Mouse (Mus musculus): ENCODE results near the gene Gm17428. TPM values are rescaled to one million over a fixed set of nuclear protein-coding genes. Genes with fewer than 3 reads are reported as not detected.

Gm17428 gene
- polyA plus RNA-seq, 1 experiment: not detected

DNA sequence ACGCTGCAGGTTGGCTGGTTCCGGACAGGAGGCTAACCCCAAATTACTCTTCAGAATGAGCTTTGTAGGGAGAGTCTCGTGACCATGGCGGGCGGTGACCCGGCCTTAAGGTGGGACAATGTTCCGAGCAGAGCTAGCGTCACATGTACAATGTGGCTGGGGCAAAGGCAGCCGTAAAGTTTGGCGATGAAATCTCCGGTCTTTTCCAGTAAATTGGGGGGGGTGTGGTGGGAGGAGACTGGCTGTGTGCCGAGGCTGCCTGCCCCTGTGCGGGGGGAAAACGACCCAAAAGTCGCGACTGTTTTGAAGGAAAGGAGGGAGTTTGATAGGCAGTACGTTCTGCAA, 39.0 kb downstream of the Gm17428 start:
- TF ChIP-seq POLR2A (IDR thresholded peaks at IDR 0.05; ENCODE audit: borderline replicate concordance, control insufficient read depth, low read depth, low read length): no peak
- no peak for TF ChIP-seq CTCF (IDR thresholded peaks at IDR 0.05; ENCODE audit: control insufficient read depth, insufficient read depth, low read length)
- H3K27ac ChIP-seq (ENCODE audit: control insufficient read depth, insufficient read depth, low read depth, low read length, poor library complexity): peak overlapping the region; percentile 51
- under 1% methylated on average over 17 of the region's 17 CpGs for WGBS
- no peaks in the 10 kb centered on the region; the same call in none of the 2 replicates for H3K4me1 ChIP-seq (ENCODE audit: control insufficient read depth, insufficient read depth, low read length)
- peak overlapping the region; percentile 96 for H3K4me3 ChIP-seq (replicated peaks; ENCODE audit: control insufficient read depth, low read depth, low read length)

DNA sequence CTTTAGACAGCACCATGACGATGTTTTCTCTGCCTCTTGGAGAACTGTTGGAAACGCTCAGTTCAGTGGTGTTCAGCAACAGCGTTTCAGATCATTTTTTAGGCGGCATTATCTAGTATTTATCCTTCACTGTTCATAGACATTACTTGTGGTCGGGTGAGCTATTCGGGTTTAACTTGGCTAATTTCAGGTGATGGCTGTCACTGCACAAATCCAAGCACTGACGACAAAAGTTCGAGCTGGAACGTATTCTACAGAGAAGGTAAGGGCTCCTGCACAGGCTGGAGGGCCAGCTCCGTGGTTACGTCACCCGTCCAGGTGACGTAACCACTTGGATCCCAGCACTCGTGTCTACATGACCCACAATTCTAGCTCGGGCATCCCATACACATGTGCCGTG, 40.1 kb downstream of the Gm17428 start:
- no peaks in the 10 kb centered on the region; the same call in none of the 2 replicates for H3K4me1 ChIP-seq (ENCODE audit: control insufficient read depth, insufficient read depth, low read length)
- TF ChIP-seq CTCF (IDR thresholded peaks at IDR 0.05; ENCODE audit: control insufficient read depth, insufficient read depth, low read length) (no peak), POLR2A (IDR thresholded peaks at IDR 0.05; ENCODE audit: borderline replicate concordance, control insufficient read depth, low read depth, low read length) (no peak)
- no peak overlapping the region for H3K27ac ChIP-seq (ENCODE audit: control insufficient read depth, insufficient read depth, low read depth, low read length, poor library complexity)
- 74% methylated on average over 16 of the region's 16 CpGs for WGBS
- H3K4me3 ChIP-seq (replicated peaks; ENCODE audit: control insufficient read depth, low read depth, low read length): no peak overlapping the region

DNA sequence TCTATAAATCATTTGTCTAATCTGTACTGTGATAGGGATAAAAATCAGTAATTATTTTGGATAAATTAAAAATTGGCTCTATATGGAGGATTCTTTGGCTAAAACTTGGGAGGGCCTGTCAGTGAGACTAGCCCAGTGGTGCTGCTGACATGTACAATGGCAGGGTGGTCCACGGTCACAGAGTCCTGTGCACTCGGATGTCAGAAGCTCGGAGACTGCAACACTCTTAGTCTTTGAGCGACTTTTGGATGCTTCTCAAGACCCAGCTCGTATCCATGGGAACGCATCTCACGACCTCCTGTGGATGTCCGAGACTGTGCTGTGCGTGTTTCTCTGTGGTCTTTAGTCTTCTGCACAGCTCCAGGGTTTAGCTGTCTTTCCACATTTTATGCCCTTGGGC, 43.7 kb downstream of the Gm17428 start:
- no peaks in the 10 kb centered on the region for H3K4me1 ChIP-seq (ENCODE audit: control insufficient read depth, insufficient read depth, low read length)
- no peak overlapping the region for H3K4me3 ChIP-seq (replicated peaks; ENCODE audit: control insufficient read depth, low read depth, low read length)
- H3K27ac ChIP-seq (ENCODE audit: control insufficient read depth, insufficient read depth, low read depth, low read length, poor library complexity): no peak overlapping the region
- TF ChIP-seq CTCF (IDR thresholded peaks at IDR 0.05; ENCODE audit: control insufficient read depth, insufficient read depth, low read length): no peak
- TF ChIP-seq POLR2A (IDR thresholded peaks at IDR 0.05; ENCODE audit: borderline replicate concordance, control insufficient read depth, low read depth, low read length): no peak
- WGBS: 92% methylated on average over 9 of the region's 9 CpGs

DNA sequence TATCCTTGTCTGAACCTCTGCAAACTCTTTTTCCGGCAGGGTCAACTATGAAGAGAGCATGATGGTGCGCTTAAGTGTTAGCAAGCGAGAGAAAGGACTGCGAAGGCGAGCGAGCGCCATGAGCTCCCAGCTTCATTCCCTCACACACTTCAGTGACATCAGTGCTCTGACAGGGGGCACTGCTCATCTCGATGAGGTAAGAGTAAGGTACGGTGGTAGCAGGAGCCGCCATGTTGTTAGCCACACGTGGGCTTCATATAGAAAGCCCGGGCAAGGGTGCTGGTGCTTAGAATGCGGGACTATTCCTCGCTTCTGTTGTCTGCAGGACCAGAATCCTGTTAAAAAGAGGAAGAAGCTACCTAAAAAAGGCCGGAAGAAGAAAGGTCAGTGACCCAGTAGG, 46.3 kb downstream of the Gm17428 start:
- WGBS: 89% methylated on average over 15 of the region's 15 CpGs
- Histone ChIP-seq H3K27ac (ENCODE audit: control insufficient read depth, insufficient read depth, low read depth, low read length, poor library complexity) (no peak overlapping the region), H3K4me3 (replicated peaks; ENCODE audit: control insufficient read depth, low read depth, low read length) (no peak overlapping the region), H3K4me1 (ENCODE audit: control insufficient read depth, insufficient read depth, low read length) (no peaks in the 10 kb centered on the region)
- TF ChIP-seq CTCF (IDR thresholded peaks at IDR 0.05; ENCODE audit: control insufficient read depth, insufficient read depth, low read length): no peak
- TF ChIP-seq POLR2A (IDR thresholded peaks at IDR 0.05; ENCODE audit: borderline replicate concordance, control insufficient read depth, low read depth, low read length): no peak

DNA sequence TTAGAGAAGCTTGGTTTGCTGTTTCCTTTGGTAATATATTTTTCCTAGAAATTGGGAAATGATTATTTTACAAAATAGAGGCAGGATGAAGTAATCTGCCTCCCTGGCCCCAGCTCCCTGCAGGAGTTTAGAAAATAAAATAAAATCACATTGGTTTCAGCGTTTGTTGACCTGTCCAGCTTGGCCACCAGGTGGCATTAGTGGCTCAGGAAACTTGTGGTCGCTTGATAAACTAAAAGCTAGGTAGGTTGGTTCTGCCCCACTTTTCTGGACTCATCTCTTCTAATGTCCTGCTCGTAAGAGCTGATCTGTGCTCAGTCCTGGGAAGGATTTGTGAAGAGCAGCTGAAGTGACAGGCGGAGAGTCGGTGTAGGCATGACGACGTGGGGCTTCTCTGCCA, 47.5 kb downstream of the Gm17428 start:
- H3K27ac ChIP-seq (ENCODE audit: control insufficient read depth, insufficient read depth, low read depth, low read length, poor library complexity): no peak overlapping the region
- no peak for TF ChIP-seq POLR2A (IDR thresholded peaks at IDR 0.05; ENCODE audit: borderline replicate concordance, control insufficient read depth, low read depth, low read length)
- peak; percentile 39 for TF ChIP-seq CTCF (IDR thresholded peaks at IDR 0.05; ENCODE audit: control insufficient read depth, insufficient read depth, low read length)
- 62% methylated on average over 7 of the region's 7 CpGs for WGBS
- no peak overlapping the region for H3K4me3 ChIP-seq (replicated peaks; ENCODE audit: control insufficient read depth, low read depth, low read length)
- no peaks in the 10 kb centered on the region for H3K4me1 ChIP-seq (ENCODE audit: control insufficient read depth, insufficient read depth, low read length)

DNA sequence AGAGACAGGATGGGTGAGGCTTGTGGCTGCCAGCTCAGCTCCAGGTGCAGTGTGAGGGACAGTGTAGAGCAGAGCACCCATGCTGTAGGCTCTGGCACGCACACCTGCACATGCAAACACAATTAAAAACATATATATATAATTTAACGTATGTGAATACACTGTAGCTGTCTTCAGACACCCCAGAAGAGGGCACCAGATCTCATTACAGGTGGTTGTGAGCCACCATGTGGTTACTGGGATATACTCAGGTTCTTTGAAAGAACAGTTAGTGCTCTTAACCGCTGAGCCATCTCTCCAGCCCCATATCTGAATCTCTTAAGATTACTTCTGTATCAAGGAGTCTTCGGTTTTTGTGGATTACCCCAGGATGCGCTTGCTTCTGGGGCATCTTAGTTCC, 48.8 kb downstream of the Gm17428 start:
- 87% methylated on average over 5 of the region's 5 CpGs for WGBS
- Histone ChIP-seq H3K4me3 (replicated peaks; ENCODE audit: control insufficient read depth, low read depth, low read length) (no peak overlapping the region), H3K27ac (ENCODE audit: control insufficient read depth, insufficient read depth, low read depth, low read length, poor library complexity) (no peak overlapping the region), H3K4me1 (ENCODE audit: control insufficient read depth, insufficient read depth, low read length) (no peaks in the 10 kb centered on the region)
- TF ChIP-seq CTCF (IDR thresholded peaks at IDR 0.05; ENCODE audit: control insufficient read depth, insufficient read depth, low read length) (no peak), POLR2A (IDR thresholded peaks at IDR 0.05; ENCODE audit: borderline replicate concordance, control insufficient read depth, low read depth, low read length) (no peak)

Other genes starting within 250 kb of the Gm17428 start
- 2.6 and 4.5 TPM in 2 replicates for gene Slc7a8, start 195.0 kb upstream of the Gm17428 start, polyA plus RNA-seq (2011; ENCODE audit: insufficient read depth, insufficient read length, low replicate concordance, missing spikeins)
- gene Rnf212b, start 162.8 kb upstream of the Gm17428 start, polyA plus RNA-seq (2011; ENCODE audit: insufficient read depth, insufficient read length, low replicate concordance, missing spikeins): not detected in 2 replicates
- 2.8 and 5.2 TPM in 2 replicates for gene Homez, start 106.0 kb upstream of the Gm17428 start, polyA plus RNA-seq (2011; ENCODE audit: insufficient read depth, insufficient read length, low replicate concordance, missing spikeins)
- 2.0 and 4.9 TPM in 2 replicates for gene Ppp1r3e, start 99.4 kb upstream of the Gm17428 start, polyA plus RNA-seq (2011; ENCODE audit: insufficient read depth, insufficient read length, low replicate concordance, missing spikeins)
- gene Bcl2l2, start 93.6 kb upstream of the Gm17428 start, polyA plus RNA-seq (2011; ENCODE audit: insufficient read depth, insufficient read length, low replicate concordance, missing spikeins): 6.7 and 18.1 TPM in 2 replicates
- not detected in 2 replicates for gene Gm20521, start 93.5 kb upstream of the Gm17428 start, polyA plus RNA-seq (2011; ENCODE audit: insufficient read depth, insufficient read length, low replicate concordance, missing spikeins)
- 124 and 140 TPM in 2 replicates for gene Pabpn1, start 84.4 kb upstream of the Gm17428 start, polyA plus RNA-seq (2011; ENCODE audit: insufficient read depth, insufficient read length, low replicate concordance, missing spikeins)
- 4.2 and 4.5 TPM in 2 replicates for gene Slc22a17, start 63.8 kb upstream of the Gm17428 start, polyA plus RNA-seq (2011; ENCODE audit: insufficient read depth, insufficient read length, low replicate concordance, missing spikeins)
- gene Efs, start 50.8 kb upstream of the Gm17428 start, polyA plus RNA-seq (2011; ENCODE audit: insufficient read depth, insufficient read length, low replicate concordance, missing spikeins): 0.68 and 1.7 TPM in 2 replicates
- not detected in 2 replicates for gene Il25, start 44.2 kb upstream of the Gm17428 start, polyA plus RNA-seq (2011; ENCODE audit: insufficient read depth, insufficient read length, low replicate concordance, missing spikeins)
- gene Cmtm5, start 40.7 kb upstream of the Gm17428 start, polyA plus RNA-seq (2011; ENCODE audit: insufficient read depth, insufficient read length, low replicate concordance, missing spikeins): not detected in 2 replicates
- 3.3 TPM in 1 of 2 replicates, not detected in the other for gene Myh6, start 10.0 kb upstream of the Gm17428 start, polyA plus RNA-seq (2011; ENCODE audit: insufficient read depth, insufficient read length, low replicate concordance, missing spikeins)
- 0.59 TPM in 1 of 2 replicates, not detected in the other for gene Myh7, start 17.7 kb downstream of the Gm17428 start, polyA plus RNA-seq (2011; ENCODE audit: insufficient read depth, insufficient read length, low replicate concordance, missing spikeins)
- 30.5 and 49.9 TPM in 2 replicates for gene Ngdn, start 38.5 kb downstream of the Gm17428 start, polyA plus RNA-seq (2011; ENCODE audit: insufficient read depth, insufficient read length, low replicate concordance, missing spikeins)
- gene Zfhx2, start 115.4 kb downstream of the Gm17428 start, polyA plus RNA-seq (2011; ENCODE audit: insufficient read depth, insufficient read length, low replicate concordance, missing spikeins): 4.0 and 5.3 TPM in 2 replicates
- gene Thtpa, start 117.9 kb downstream of the Gm17428 start, polyA plus RNA-seq (2011; ENCODE audit: insufficient read depth, insufficient read length, low replicate concordance, missing spikeins): 2.6 and 6.5 TPM in 2 replicates
- 64.8 and 112 TPM in 2 replicates for gene Ap1g2, start 129.7 kb downstream of the Gm17428 start, polyA plus RNA-seq (2011; ENCODE audit: insufficient read depth, insufficient read length, low replicate concordance, missing spikeins)
- gene Jph4, start 140.0 kb downstream of the Gm17428 start, polyA plus RNA-seq (2011; ENCODE audit: insufficient read depth, insufficient read length, low replicate concordance, missing spikeins): not detected in 2 replicates
- not detected in 2 replicates for gene Dhrs2, start 245.1 kb downstream of the Gm17428 start, polyA plus RNA-seq (2011; ENCODE audit: insufficient read depth, insufficient read length, low replicate concordance, missing spikeins)